Mouse (Mus musculus): Measurements from ENCODE around the gene Mospd3. TPM values are rescaled to one million over a fixed set of nuclear protein-coding genes. Genes with fewer than 3 reads are reported as not detected.
A peak's percentile ranks its signal among the peaks of the same experiment; 100 is the strongest.

Gene Mospd3
- 14.7 and 16.4 TPM in 2 replicates for polyA plus RNA-seq (2016; fragmentation: Nextera tagmentation; extraction: Ambion mirVana)

DNA sequence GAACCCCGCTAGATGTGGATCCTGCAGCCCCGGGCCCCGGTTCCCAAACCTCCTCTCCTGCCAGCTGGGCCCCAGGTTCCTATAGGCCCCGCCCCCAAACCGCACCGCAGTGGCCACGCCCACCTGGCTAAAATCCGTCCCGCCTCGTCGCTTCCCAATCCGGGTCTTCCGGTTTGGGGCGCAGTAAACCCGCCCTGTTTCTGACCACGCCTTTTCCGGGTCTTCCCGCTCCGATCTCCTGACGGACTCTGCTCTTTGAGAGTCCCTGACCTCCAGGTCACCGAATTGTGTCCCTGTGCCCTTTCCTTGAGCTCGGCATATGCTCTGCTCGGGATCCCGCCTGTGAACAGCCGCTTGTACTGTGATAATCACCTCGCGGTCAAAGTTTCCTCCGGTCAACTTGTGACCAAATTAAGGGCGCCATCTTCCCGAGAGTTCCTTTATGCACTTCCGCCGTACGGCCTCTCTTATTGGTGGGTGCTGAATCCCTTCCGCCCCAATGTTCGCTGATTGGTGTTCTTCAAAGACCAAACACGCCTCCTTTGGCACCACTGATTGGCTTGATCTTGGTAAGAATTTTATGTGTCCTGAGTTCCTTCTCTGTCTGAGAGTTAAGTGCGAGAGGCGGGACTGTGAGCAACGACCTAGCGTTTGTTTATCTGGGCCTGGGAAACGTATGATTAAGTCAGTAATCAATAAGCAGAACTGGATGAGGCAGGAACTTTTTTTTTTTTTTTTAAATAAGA is at the start of gene Mospd3:
Mospd3 (minus strand) TSS at position 440 of the 746 bp plus-strand sequence.
- Histone ChIP-seq H3K9me3 (replicated peaks) (no peaks in the 10 kb centered on the region), H3K4me1 (peaks cover 40% of the 10 kb centered on the region), H3K36me3 (peaks cover 43% of the 10 kb centered on the region), H3K27ac (peak within 1 kb of the TSS; percentile 97), H3K27me3 (ENCODE audit: low read depth, poor library complexity, severe bottlenecking) (no peaks in the 10 kb centered on the region), H3K4me3 (peak within 1 kb of the TSS; percentile 80)
- DNase-seq (ENCODE audit: low spot score), result peak; percentile 96
- WGBS, result under 1% methylated on average over 41 of the region's 41 CpGs

DNA sequence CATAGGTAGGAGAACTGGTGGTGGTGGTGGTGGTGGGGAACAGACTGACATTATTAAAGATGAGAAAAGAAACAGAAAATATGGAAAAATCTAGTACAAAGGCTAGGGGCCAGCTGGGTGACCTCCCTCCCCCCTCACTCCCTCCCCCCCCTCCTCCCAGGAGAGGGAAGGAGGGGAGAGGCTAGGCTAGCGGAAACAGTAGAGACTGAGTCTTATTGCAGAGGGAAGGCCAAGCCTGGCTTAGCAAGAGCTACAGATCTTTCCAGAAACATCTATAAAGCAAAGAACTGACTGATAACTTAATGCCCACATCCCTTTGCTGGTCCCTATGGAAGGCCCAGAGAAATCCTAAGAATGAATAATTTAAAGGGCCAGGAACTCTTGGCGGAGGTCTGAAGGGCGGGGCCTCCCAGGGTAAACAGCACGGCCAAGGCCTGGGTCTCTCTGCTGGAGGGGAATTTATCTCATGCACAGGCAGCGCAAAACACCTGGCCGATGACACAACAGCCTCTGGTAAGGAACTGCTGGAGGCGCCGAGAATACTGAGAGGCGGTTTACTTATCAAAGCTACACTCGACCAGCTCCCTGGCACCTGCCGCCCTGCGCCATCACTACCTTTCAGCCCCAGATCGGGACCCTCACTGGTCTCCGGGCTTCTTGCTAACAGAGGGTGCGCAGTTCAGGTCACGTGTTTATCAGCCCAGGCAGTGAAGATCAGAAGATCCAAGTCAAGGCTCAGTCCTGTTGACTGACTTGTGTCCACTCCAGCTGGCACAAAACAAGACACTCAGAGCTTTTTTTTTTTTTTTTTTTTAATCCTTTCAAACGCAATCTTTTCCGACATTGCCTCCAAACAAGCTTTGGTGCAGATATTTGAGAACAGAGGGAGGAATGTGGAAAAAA is 49.1 kb upstream of the Mospd3 start:
- DNase-seq (ENCODE audit: low spot score), result peak; percentile 50
- Histone ChIP-seq H3K9me3 (replicated peaks) (no peaks in the 10 kb centered on the region), H3K36me3 (peaks cover 36% of the 10 kb centered on the region), H3K27me3 (ENCODE audit: low read depth, poor library complexity, severe bottlenecking) (peaks cover 25% of the 10 kb centered on the region), H3K27ac (peak overlapping the region; percentile 53), H3K4me3 (peak overlapping the region; percentile 28; the same call in 1 of the 2 replicates), H3K4me1 (peaks cover 45% of the 10 kb centered on the region)
- 11% methylated on average over 18 of the region's 18 CpGs for WGBS

DNA sequence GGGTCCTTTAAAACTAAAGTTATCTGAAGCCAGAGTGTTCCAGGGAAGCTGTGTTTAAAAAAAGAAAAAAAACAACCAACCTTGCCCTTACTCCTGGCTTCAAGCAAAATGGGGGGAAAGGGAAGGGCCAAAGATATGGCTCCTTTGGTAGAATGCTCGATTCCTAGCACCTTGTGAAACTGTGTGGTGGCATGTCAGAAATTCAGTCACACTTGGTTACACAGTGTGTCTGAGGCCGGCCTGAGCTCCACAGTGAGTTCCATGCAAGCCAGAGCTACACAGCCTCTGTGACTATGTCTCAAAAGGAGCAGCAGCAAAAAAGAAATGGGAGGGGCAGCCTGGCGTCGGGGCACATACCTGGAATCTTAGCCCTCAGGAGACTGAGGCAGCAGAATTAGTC is 48.4 kb upstream of the Mospd3 start:
- Histone ChIP-seq H3K27ac (peak overlapping the region; percentile 77), H3K4me3 (no peak overlapping the region), H3K36me3 (peaks cover 30% of the 10 kb centered on the region), H3K4me1 (peaks cover 49% of the 10 kb centered on the region), H3K9me3 (replicated peaks) (no peaks in the 10 kb centered on the region), H3K27me3 (ENCODE audit: low read depth, poor library complexity, severe bottlenecking) (peaks cover 32% of the 10 kb centered on the region)
- DNase-seq (ENCODE audit: low spot score), result no peak
- WGBS, result 59% methylated on average over 4 of the region's 4 CpGs

DNA sequence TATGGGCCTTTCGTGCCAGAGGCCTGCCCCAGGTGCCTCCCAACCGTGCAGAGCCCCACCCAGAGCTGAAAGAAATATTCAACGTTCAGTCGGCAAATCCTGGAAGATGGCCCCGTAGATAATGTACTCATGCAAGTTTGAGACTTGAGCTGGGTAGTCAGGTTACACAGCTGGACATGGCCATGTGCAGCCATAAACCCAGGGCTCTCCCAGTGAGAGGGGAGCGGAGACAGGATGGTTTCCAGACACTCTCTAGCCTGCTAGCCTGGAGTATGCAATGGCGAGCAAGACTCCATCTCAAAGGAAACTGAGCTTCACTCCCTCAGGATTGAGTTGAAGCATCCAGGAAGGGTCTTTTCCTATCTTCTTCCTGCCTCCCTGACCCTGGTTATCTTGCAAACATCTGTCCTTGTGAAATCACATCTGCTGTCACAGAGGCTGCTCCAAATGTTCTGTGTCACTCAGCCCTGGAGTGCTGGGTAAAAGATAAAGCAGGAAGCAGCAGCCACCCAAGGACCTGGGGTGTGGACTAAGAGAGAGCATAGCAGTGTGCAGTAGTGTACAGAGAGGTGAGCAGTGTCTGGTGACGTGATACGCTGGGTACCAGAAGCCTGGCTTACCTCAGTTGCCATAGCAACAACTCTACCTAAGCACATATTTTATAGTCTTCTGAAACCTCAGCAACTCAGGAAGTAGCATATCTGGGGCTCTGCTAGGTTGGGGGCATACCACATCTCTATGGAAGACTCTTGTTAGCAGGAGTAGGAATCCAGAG is 47.2 kb upstream of the Mospd3 start:
- H3K36me3 ChIP-seq, result peaks cover 23% of the 10 kb centered on the region
- H3K9me3 ChIP-seq (replicated peaks), result no peaks in the 10 kb centered on the region
- 56% methylated on average over 9 of the region's 9 CpGs for whole genome bisulfite sequencing
- H3K27ac ChIP-seq, result peak overlapping the region; percentile 77
- H3K27me3 ChIP-seq (ENCODE audit: low read depth, poor library complexity, severe bottlenecking), result peaks cover 44% of the 10 kb centered on the region
- H3K4me1 ChIP-seq, result peaks cover 54% of the 10 kb centered on the region
- H3K4me3 ChIP-seq, result peak overlapping the region; percentile 21; the same call in 1 of the 2 replicates
- DNase-seq (ENCODE audit: low spot score), result peak; percentile 43

DNA sequence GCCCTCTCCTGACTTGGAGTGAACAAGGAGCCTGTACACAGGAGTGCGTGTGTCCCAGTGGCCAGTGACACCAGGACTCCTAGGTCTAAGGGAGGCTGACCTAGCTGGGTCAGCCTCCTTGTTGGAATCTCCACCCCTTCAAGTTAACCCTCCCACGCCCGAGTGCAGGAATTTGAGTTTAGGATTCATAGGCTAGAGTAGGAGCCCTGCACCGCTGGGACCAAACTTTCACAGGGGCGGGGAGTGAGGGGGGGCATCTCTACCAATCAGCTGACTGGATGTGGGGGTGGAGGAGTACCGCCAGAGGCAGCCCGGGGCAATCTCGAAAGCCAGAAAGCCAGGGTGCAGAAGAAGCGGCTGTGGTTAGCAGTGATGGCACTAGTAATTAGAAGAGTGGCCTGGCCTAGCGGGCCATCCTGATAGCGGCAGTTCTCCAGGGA is 44.8 kb upstream of the Mospd3 start, which contains the start of gene Irs3:
Irs3 (minus strand) TSS at position 63 of the 440 bp plus-strand sequence.
- Histone ChIP-seq H3K4me1 (peaks cover 60% of the 10 kb centered on the region), H3K36me3 (peaks cover 28% of the 10 kb centered on the region), H3K4me3 (peak within 1 kb of the TSS; percentile 50), H3K27ac (peak within 1 kb of the TSS; percentile 50), H3K27me3 (ENCODE audit: low read depth, poor library complexity, severe bottlenecking) (peaks cover 52% of the 10 kb centered on the region), H3K9me3 (replicated peaks) (no peaks in the 10 kb centered on the region)
- no peak for DNase-seq (ENCODE audit: low spot score)
- WGBS, result 9% methylated on average over 11 of the region's 11 CpGs

DNA sequence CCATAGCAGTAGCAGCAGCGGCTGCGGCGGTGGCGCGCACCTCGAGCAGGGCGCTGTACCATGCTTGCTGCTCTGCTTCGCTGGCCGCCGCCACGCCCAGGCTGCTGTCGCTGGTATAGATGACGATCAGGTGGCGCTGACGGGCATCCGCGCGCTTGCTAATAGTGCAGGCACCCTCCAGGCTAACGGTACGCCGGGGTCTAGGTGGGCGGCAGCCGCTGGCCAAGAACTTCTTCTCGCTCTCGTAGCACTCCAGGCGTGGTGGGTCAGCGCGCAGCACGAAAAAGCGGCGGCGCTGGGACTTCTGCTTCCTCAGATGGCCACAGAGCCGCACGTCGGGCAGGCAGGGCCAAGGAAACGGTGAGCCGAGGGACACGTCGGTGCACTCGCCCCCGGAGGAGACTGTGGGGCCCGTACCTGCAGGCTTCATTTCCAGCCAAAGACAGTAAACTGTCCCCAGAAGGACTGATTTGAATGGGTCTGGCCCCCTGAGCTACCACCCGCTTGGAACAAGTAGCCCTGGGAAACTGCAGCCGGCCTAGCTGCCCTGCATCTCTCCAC is 44.3 kb upstream of the Mospd3 start:
- DNase-seq (ENCODE audit: low spot score), result peak; percentile 66
- Histone ChIP-seq H3K4me3 (peak overlapping the region; percentile 50), H3K9me3 (replicated peaks) (no peaks in the 10 kb centered on the region), H3K27ac (peak overlapping the region; percentile 26; the same call in 1 of the 2 replicates), H3K27me3 (ENCODE audit: low read depth, poor library complexity, severe bottlenecking) (peaks cover 52% of the 10 kb centered on the region), H3K36me3 (peaks cover 34% of the 10 kb centered on the region), H3K4me1 (peaks cover 64% of the 10 kb centered on the region)
- WGBS, result 2% methylated on average over 44 of the region's 44 CpGs

DNA sequence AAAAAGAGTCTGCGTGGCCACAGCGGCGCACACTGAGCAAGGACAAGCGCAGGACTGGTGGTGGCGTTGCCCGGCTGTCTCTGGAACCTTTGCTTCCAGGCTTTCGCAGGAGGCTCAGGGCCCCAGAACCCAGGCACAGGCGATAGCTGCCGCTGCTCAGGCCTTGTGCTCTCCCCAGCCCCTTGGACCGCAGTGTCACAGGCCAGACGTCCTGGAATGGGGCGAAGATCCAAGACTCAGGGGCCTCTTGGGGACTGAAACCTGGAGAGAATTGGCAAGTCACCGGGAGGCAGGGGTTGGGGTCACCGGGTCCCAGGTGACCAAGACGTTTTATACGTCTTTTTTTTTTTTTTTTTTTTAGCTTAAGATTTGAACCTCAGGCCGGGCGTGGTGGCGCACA is 43.6 kb upstream of the Mospd3 start:
- peaks cover 58% of the 10 kb centered on the region for H3K4me1 ChIP-seq
- H3K27me3 ChIP-seq (ENCODE audit: low read depth, poor library complexity, severe bottlenecking), result peaks cover 52% of the 10 kb centered on the region
- 42% methylated on average over 19 of the region's 19 CpGs for WGBS
- DNase-seq (ENCODE audit: low spot score), result no peak
- H3K36me3 ChIP-seq, result peaks cover 40% of the 10 kb centered on the region
- H3K27ac ChIP-seq, result peak overlapping the region; percentile 50; the same call in 1 of the 2 replicates
- H3K4me3 ChIP-seq, result peak overlapping the region; percentile 21; the same call in 1 of the 2 replicates
- H3K9me3 ChIP-seq (replicated peaks), result no peaks in the 10 kb centered on the region

DNA sequence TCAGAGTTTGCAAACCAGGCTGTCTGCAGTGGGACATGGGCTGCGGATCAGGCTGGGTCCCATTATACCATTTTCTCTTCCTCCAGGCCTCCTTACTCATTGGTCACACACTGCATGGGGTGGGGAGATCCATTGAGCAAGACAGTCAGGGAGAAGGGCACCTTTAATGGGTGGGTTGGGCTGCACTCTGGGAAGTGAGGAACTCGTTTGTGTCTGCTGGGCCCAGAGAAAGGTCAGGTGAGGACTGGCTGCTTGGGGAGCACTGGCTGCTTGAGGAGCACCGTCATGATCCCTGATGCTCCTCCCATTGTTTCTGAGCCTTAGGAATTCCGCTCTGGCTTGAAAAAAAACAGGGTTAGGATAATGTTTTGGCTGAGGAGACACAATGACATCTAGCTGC is 42.0 kb upstream of the Mospd3 start:
- Histone ChIP-seq H3K4me3 (no peak overlapping the region), H3K27me3 (ENCODE audit: low read depth, poor library complexity, severe bottlenecking) (peaks cover 52% of the 10 kb centered on the region), H3K4me1 (peaks cover 42% of the 10 kb centered on the region), H3K27ac (no peak overlapping the region), H3K9me3 (replicated peaks) (no peaks in the 10 kb centered on the region), H3K36me3 (peaks cover 56% of the 10 kb centered on the region)
- DNase-seq (ENCODE audit: low spot score), result no peak
- WGBS, result 61% methylated on average over 4 of the region's 4 CpGs

DNA sequence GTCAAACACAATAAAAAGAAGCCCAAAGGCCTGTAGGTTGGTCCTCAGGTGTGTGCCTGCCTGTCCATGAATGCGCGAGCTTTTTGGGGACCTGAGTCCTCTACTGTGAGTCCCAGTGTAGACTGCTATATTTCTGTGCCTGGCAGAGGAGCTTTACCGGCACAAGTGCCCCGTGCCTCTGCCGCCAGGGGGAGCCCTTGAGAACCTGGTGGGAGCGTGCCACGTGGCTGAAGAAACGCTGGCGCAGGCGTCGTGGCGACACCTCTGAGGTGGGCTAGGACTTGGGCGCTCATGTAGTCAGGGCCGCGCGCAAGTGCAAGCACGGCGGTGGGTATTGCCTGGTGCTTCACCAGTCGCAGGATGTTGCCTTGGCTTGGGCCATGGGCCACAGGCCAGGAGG is 40.2 kb upstream of the Mospd3 start, which contains the start of gene Sap25:
Sap25 (plus strand) TSS at position 281 of the 400 bp plus-strand sequence.
- no peak within 1 kb of the TSS for H3K4me3 ChIP-seq
- no peak within 1 kb of the TSS for H3K27ac ChIP-seq
- peaks cover 38% of the 10 kb centered on the region for H3K27me3 ChIP-seq (ENCODE audit: low read depth, poor library complexity, severe bottlenecking)
- H3K9me3 ChIP-seq (replicated peaks), result no peaks in the 10 kb centered on the region
- 88% methylated on average over 19 of the region's 19 CpGs for WGBS
- H3K36me3 ChIP-seq, result peaks cover 75% of the 10 kb centered on the region
- no peak for DNase-seq (ENCODE audit: low spot score)
- peaks cover 32% of the 10 kb centered on the region for H3K4me1 ChIP-seq

DNA sequence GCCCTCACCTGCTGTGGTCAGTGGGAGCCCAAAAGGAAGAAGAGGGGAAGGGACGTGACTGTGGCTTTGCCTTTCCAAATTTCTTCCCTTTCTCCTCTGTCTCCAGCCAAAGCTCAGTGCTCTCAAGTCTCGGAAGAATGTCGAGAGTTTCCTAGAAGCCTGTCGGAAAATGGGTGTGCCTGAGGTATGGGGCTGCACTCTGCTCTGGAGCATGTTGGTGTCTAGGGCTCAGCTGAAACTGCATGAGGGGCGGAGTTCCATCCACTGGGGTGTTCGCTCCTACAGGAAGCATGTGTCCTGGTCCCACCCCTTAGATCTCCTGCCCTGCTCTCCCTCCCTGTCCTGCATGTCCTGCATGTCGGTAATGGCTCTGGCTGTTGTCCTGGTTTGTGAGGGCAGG is 38.6 kb upstream of the Mospd3 start:
- DNase-seq (ENCODE audit: low spot score), result no peak
- H3K36me3 ChIP-seq, result peaks cover 90% of the 10 kb centered on the region
- peaks cover 19% of the 10 kb centered on the region for H3K4me1 ChIP-seq
- no peak overlapping the region for H3K4me3 ChIP-seq
- H3K27me3 ChIP-seq (ENCODE audit: low read depth, poor library complexity, severe bottlenecking), result peaks cover 23% of the 10 kb centered on the region
- no peaks in the 10 kb centered on the region for H3K9me3 ChIP-seq (replicated peaks)
- WGBS, result 82% methylated on average over 7 of the region's 7 CpGs
- H3K27ac ChIP-seq, result no peak overlapping the region

DNA sequence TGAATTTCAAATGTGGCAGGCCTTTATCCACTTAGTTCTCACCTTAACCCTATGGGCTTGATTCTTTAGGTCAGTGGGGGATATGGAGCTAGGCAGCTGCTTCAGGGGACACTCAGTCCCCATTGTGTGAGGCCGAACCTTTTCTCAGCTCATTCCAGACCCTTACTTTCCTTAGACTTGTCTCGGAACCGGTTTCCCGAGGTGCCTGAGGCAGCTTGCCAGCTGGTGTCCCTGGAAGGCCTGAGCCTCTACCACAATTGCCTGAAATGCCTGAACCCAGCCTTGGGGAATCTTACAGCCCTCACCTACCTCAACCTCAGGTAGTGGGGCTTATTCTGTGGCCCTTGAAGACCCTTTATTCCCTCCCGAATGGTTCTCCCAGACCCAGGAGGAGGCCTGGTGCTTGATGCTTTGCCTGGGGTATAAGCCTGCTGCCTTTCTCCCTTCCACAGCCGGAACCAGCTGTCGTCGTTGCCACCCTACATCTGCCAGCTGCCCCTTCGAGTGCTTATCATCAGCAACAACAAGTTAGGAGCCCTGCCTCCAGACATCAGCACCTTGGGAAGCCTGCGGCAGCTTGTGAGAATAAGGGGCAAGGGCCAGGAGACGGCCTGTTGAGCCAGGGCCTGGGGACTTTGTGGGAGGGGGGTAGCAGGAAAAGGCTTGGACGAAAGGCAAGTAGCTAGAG is 32.7 kb upstream of the Mospd3 start:
- Histone ChIP-seq H3K27ac (no peak overlapping the region), H3K36me3 (peaks cover 71% of the 10 kb centered on the region), H3K27me3 (ENCODE audit: low read depth, poor library complexity, severe bottlenecking) (no peaks in the 10 kb centered on the region), H3K4me1 (peaks cover 31% of the 10 kb centered on the region), H3K9me3 (replicated peaks) (no peaks in the 10 kb centered on the region), H3K4me3 (no peak overlapping the region)
- DNase-seq (ENCODE audit: low spot score), result no peak
- WGBS, result 85% methylated on average over 12 of the region's 12 CpGs
